Mouse (Mus musculus): Measurements from ENCODE around the gene Efna5. TPM values are rescaled to one million over a fixed set of nuclear protein-coding genes. Genes with fewer than 3 reads are reported as not detected.

The Efna5 gene
- polyA plus RNA-seq, 1 experiment from 2014 or later, result 32.3 TPM

- Histone ChIP-seq H3K9me3 (ENCODE audit: control insufficient read depth, low read length) (peaks cover 3% of the 10 kb centered on the region; the same call in 1 of the 2 replicates), H3K4me2 (ENCODE audit: low read length) (no peak overlapping the region), H3K9ac (ENCODE audit: low read depth, low read length) (no peak overlapping the region), H3K4me3 (ENCODE audit: low read length) (no peak overlapping the region), H3K27ac (ENCODE audit: low read depth, low read length) (no peak overlapping the region), H3K4me1 (ENCODE audit: control insufficient read depth, insufficient read depth, low read depth, low read length) (peaks cover 10% of the 10 kb centered on the region), H3K27me3 (replicated peaks; ENCODE audit: control insufficient read depth, insufficient read depth, low read length) (no peaks in the 10 kb centered on the region), H3K36me3 (ENCODE audit: control insufficient read depth, insufficient read depth, low read length) (no peaks in the 10 kb centered on the region)
- 16% methylated on average over 11 of the region's 11 CpGs for WGBS
- peak; percentile 43; the same call in 1 of the 2 replicates for ATAC-seq
These were observed 145.2 kb downstream of the Efna5 start for GRCm38 (mm10) chr17:62735943-62736342.

GRCm38 (mm10) chr17:62734901-62735300 lies 146.2 kb downstream of the Efna5 start:
- Histone ChIP-seq H3K9ac (ENCODE audit: low read depth, low read length) (no peak overlapping the region), H3K36me3 (ENCODE audit: control insufficient read depth, insufficient read depth, low read length) (no peaks in the 10 kb centered on the region), H3K27me3 (replicated peaks; ENCODE audit: control insufficient read depth, insufficient read depth, low read length) (no peaks in the 10 kb centered on the region), H3K4me1 (ENCODE audit: control insufficient read depth, insufficient read depth, low read depth, low read length) (peaks cover 11% of the 10 kb centered on the region), H3K4me3 (ENCODE audit: low read length) (no peak overlapping the region), H3K4me2 (ENCODE audit: low read length) (peak overlapping the region; percentile 15), H3K9me3 (ENCODE audit: control insufficient read depth, low read length) (peaks cover 3% of the 10 kb centered on the region; the same call in 1 of the 2 replicates), H3K27ac (ENCODE audit: low read depth, low read length) (no peak overlapping the region)
- no peak for ATAC-seq
- 13% methylated on average over 10 of the region's 10 CpGs for WGBS

- Histone ChIP-seq H3K4me2 (ENCODE audit: low read length) (no peak overlapping the region), H3K9me3 (ENCODE audit: control insufficient read depth, low read length) (peaks cover 3% of the 10 kb centered on the region; the same call in 1 of the 2 replicates), H3K27ac (ENCODE audit: low read depth, low read length) (no peak overlapping the region), H3K27me3 (replicated peaks; ENCODE audit: control insufficient read depth, insufficient read depth, low read length) (no peaks in the 10 kb centered on the region), H3K9ac (ENCODE audit: low read depth, low read length) (no peak overlapping the region), H3K36me3 (ENCODE audit: control insufficient read depth, insufficient read depth, low read length) (no peaks in the 10 kb centered on the region), H3K4me1 (ENCODE audit: control insufficient read depth, insufficient read depth, low read depth, low read length) (peaks cover 13% of the 10 kb centered on the region), H3K4me3 (ENCODE audit: low read length) (no peak overlapping the region)
- ATAC-seq, result no peak
- WGBS, result 35% methylated on average over 4 of the region's 4 CpGs
These were observed 147.1 kb downstream of the Efna5 start for GRCm38 (mm10) chr17:62734067-62734466.

GRCm38 (mm10) chr17:62729754-62730470 lies 151.2 kb downstream of the Efna5 start:
- 65% methylated on average over 10 of the region's 10 CpGs for WGBS
- Histone ChIP-seq H3K4me1 (ENCODE audit: control insufficient read depth, insufficient read depth, low read depth, low read length) (peaks cover 8% of the 10 kb centered on the region), H3K36me3 (ENCODE audit: control insufficient read depth, insufficient read depth, low read length) (no peaks in the 10 kb centered on the region), H3K9me3 (ENCODE audit: control insufficient read depth, low read length) (no peaks in the 10 kb centered on the region), H3K9ac (ENCODE audit: low read depth, low read length) (no peak overlapping the region), H3K27me3 (replicated peaks; ENCODE audit: control insufficient read depth, insufficient read depth, low read length) (no peaks in the 10 kb centered on the region), H3K4me3 (ENCODE audit: low read length) (no peak overlapping the region), H3K4me2 (ENCODE audit: low read length) (no peak overlapping the region), H3K27ac (ENCODE audit: low read depth, low read length) (no peak overlapping the region)
- peak; percentile 29 for ATAC-seq

- H3K4me2 ChIP-seq (ENCODE audit: low read length), result no peak overlapping the region
- H3K4me3 ChIP-seq (ENCODE audit: low read length), result no peak overlapping the region
- no peaks in the 10 kb centered on the region for H3K9me3 ChIP-seq (ENCODE audit: control insufficient read depth, low read length)
- no peaks in the 10 kb centered on the region for H3K36me3 ChIP-seq (ENCODE audit: control insufficient read depth, insufficient read depth, low read length)
- WGBS, result 42% methylated on average over 10 of the region's 10 CpGs
- peaks cover 6% of the 10 kb centered on the region; the same call in 1 of the 2 replicates for H3K4me1 ChIP-seq (ENCODE audit: control insufficient read depth, insufficient read depth, low read depth, low read length)
- no peak for ATAC-seq
- H3K27me3 ChIP-seq (replicated peaks; ENCODE audit: control insufficient read depth, insufficient read depth, low read length), result no peaks in the 10 kb centered on the region
- no peak overlapping the region for H3K9ac ChIP-seq (ENCODE audit: low read depth, low read length)
- no peak overlapping the region for H3K27ac ChIP-seq (ENCODE audit: low read depth, low read length)
These were observed 152.8 kb downstream of the Efna5 start for GRCm38 (mm10) chr17:62728142-62728917.

GRCm38 (mm10) chr17:62726102-62726501 lies 155.0 kb downstream of the Efna5 start:
- Histone ChIP-seq H3K4me1 (ENCODE audit: control insufficient read depth, insufficient read depth, low read depth, low read length) (peaks cover 6% of the 10 kb centered on the region; the same call in 1 of the 2 replicates), H3K4me2 (ENCODE audit: low read length) (no peak overlapping the region), H3K36me3 (ENCODE audit: control insufficient read depth, insufficient read depth, low read length) (no peaks in the 10 kb centered on the region), H3K27ac (ENCODE audit: low read depth, low read length) (no peak overlapping the region), H3K4me3 (ENCODE audit: low read length) (no peak overlapping the region), H3K27me3 (replicated peaks; ENCODE audit: control insufficient read depth, insufficient read depth, low read length) (no peaks in the 10 kb centered on the region), H3K9ac (ENCODE audit: low read depth, low read length) (no peak overlapping the region), H3K9me3 (ENCODE audit: control insufficient read depth, low read length) (no peaks in the 10 kb centered on the region)
- WGBS, result 85% methylated on average over 5 of the region's 5 CpGs
- ATAC-seq, result no peak

- no peak for ATAC-seq
- no peak overlapping the region for H3K4me3 ChIP-seq (ENCODE audit: low read length)
- WGBS, result 87% methylated on average over 5 of the region's 5 CpGs
- no peaks in the 10 kb centered on the region for H3K36me3 ChIP-seq (ENCODE audit: control insufficient read depth, insufficient read depth, low read length)
- no peak overlapping the region for H3K27ac ChIP-seq (ENCODE audit: low read depth, low read length)
- H3K9ac ChIP-seq (ENCODE audit: low read depth, low read length), result no peak overlapping the region
- no peaks in the 10 kb centered on the region for H3K9me3 ChIP-seq (ENCODE audit: control insufficient read depth, low read length)
- no peak overlapping the region for H3K4me2 ChIP-seq (ENCODE audit: low read length)
- no peaks in the 10 kb centered on the region for H3K27me3 ChIP-seq (replicated peaks; ENCODE audit: control insufficient read depth, insufficient read depth, low read length)
- H3K4me1 ChIP-seq (ENCODE audit: control insufficient read depth, insufficient read depth, low read depth, low read length), result no peaks in the 10 kb centered on the region
These were observed 158.2 kb downstream of the Efna5 start for GRCm38 (mm10) chr17:62722962-62723361.

- Histone ChIP-seq H3K9ac (ENCODE audit: low read depth, low read length) (no peak overlapping the region), H3K9me3 (ENCODE audit: control insufficient read depth, low read length) (no peaks in the 10 kb centered on the region), H3K4me3 (ENCODE audit: low read length) (no peak overlapping the region), H3K27ac (ENCODE audit: low read depth, low read length) (no peak overlapping the region), H3K4me2 (ENCODE audit: low read length) (no peak overlapping the region), H3K36me3 (ENCODE audit: control insufficient read depth, insufficient read depth, low read length) (no peaks in the 10 kb centered on the region), H3K4me1 (ENCODE audit: control insufficient read depth, insufficient read depth, low read depth, low read length) (peaks cover 3% of the 10 kb centered on the region), H3K27me3 (replicated peaks; ENCODE audit: control insufficient read depth, insufficient read depth, low read length) (no peaks in the 10 kb centered on the region)
- ATAC-seq, result no peak
- WGBS, result 88% methylated on average over 3 of the region's 3 CpGs
These were observed 159.5 kb downstream of the Efna5 start for GRCm38 (mm10) chr17:62721595-62721994.

GRCm38 (mm10) chr17:62720740-62721450 lies 160.2 kb downstream of the Efna5 start:
- Histone ChIP-seq H3K9ac (ENCODE audit: low read depth, low read length) (no peak overlapping the region), H3K9me3 (ENCODE audit: control insufficient read depth, low read length) (no peaks in the 10 kb centered on the region), H3K4me2 (ENCODE audit: low read length) (0 out of 2 replicates have a peak overlapping the region, but pooled peaks have one; percentile 2), H3K27ac (ENCODE audit: low read depth, low read length) (no peak overlapping the region), H3K27me3 (replicated peaks; ENCODE audit: control insufficient read depth, insufficient read depth, low read length) (no peaks in the 10 kb centered on the region), H3K4me3 (ENCODE audit: low read length) (no peak overlapping the region), H3K4me1 (ENCODE audit: control insufficient read depth, insufficient read depth, low read depth, low read length) (peaks cover 3% of the 10 kb centered on the region), H3K36me3 (ENCODE audit: control insufficient read depth, insufficient read depth, low read length) (no peaks in the 10 kb centered on the region)
- ATAC-seq, result peak; percentile 55
- WGBS, result 68% methylated on average over 20 of the region's 20 CpGs
